Mouse (Mus musculus) MEL (cell line): ENCODE data around the gene Il6ra. TPM values are rescaled to one million over a fixed set of nuclear protein-coding genes. Genes with fewer than 3 reads are reported as not detected.

Source experiments
- DNase-seq: peaks from one replicate; pipeline ENCODE4 v3.0.0; 2011; ENCODE audit warnings: low read depth, low spot score
- H3K27ac ChIP-seq: 2 replicates; pipeline ENCODE4 v1.5.1; 2012; ENCODE audit warnings: low read depth, mild to moderate bottlenecking, control low read depth, low read length, moderate library complexity; ENCODE audit not compliant: control insufficient read depth
- H3K27me3 ChIP-seq, 2 experiments: fragments of 150-350 bp in 1 of 2; sonication (generic) in 1 of 2; 2 replicates each; pipeline ENCODE4 v1.6.1; 2012; ENCODE audit warnings: low read length in 2 of 2, mild to moderate bottlenecking in 2 of 2, improper control_type of control experiment in 1 of 2, moderate library complexity in 1 of 2; ENCODE audit not compliant: insufficient read depth in 2 of 2, control insufficient read depth in 1 of 2
- H3K36me3 ChIP-seq, 2 experiments: 2 replicates each; pipeline ENCODE4 v1.6.1; 2012 to 2014; ENCODE audit warnings: low read length in 2 of 2, improper control_type of control experiment in 1 of 2, inconsistent platforms in 1 of 2, mild to moderate bottlenecking in 1 of 2; ENCODE audit not compliant: insufficient read depth in 2 of 2, control insufficient read depth in 1 of 2
- H3K4me1 ChIP-seq, 2 experiments: fragments of 150-350 bp in 1 of 2; sonication (generic) in 1 of 2; 2 replicates each; pipeline ENCODE4 v1.6.1; 2012; ENCODE audit warnings: low read length in 2 of 2, improper control_type of control experiment in 1 of 2, mild to moderate bottlenecking in 1 of 2; ENCODE audit not compliant: insufficient read depth in 2 of 2, control insufficient read depth in 1 of 2
- H3K4me3 ChIP-seq, 2 experiments: fragments of 150-350 bp in 1 of 2; sonication (generic) in 1 of 2; 2 replicates each; pipeline ENCODE4 v1.5.1; 2012; ENCODE audit warnings: low read depth in 2 of 2, low read length in 2 of 2, mild to moderate bottlenecking in 2 of 2, moderate library complexity in 2 of 2, control low read depth in 1 of 2, improper control_type of control experiment in 1 of 2; ENCODE audit not compliant: control insufficient read depth in 1 of 2, insufficient read depth in 1 of 2
- H3K79me2 ChIP-seq: 2 replicates; pipeline ENCODE4 v1.6.1; 2012; ENCODE audit warnings: mild to moderate bottlenecking, low read length, moderate library complexity; ENCODE audit not compliant: control insufficient read depth, poor library complexity, insufficient read depth
- H3K9ac ChIP-seq: 2 replicates; pipeline ENCODE4 v1.6.1; 2012; ENCODE audit warnings: low read depth, mild to moderate bottlenecking, control low read depth, low read length, moderate library complexity; ENCODE audit not compliant: control insufficient read depth, poor library complexity, severe bottlenecking
- H3K9me3 ChIP-seq: fragments of 150-350 bp; sonication (generic); replicated peaks from 2 replicates; pipeline ENCODE4 v1.6.1; 2012; ENCODE audit warnings: mild to moderate bottlenecking, low read length, improper control_type of control experiment, moderate library complexity; ENCODE audit not compliant: insufficient read depth
- BHLHE40 ChIP-seq: IDR thresholded peaks from 2 replicates; pipeline ENCODE4 v1.6.1; 2012; ENCODE audit warnings: low read depth, mild to moderate bottlenecking, inconsistent platforms, low read length, improper control_type of control experiment, borderline replicate concordance
- CHD2 ChIP-seq: IDR thresholded peaks from 2 replicates; pipeline ENCODE4 v1.6.1; 2011; ENCODE audit warnings: low read length, improper control_type of control experiment
- ELF1 ChIP-seq: IDR thresholded peaks from 2 replicates; pipeline ENCODE4 v1.6.1; 2014; ENCODE audit warnings: low read depth, mild to moderate bottlenecking, inconsistent platforms, low read length, improper control_type of control experiment, moderate library complexity
- EP300 ChIP-seq, 2 experiments: IDR thresholded peaks; 2 replicates each; pipeline ENCODE4 v1.6.1; 2011; ENCODE audit warnings: improper control_type of control experiment in 2 of 2, low read length in 2 of 2, low read depth in 1 of 2, mild to moderate bottlenecking in 1 of 2
- HCFC1 ChIP-seq: IDR thresholded peaks from 2 replicates; pipeline ENCODE4 v1.6.1; 2012; ENCODE audit warnings: low read depth, mild to moderate bottlenecking, inconsistent platforms, low read length, improper control_type of control experiment, moderate library complexity
- KAT2A ChIP-seq: conservative IDR thresholded peaks from 2 replicates; pipeline ENCODE4 v1.6.1; 2012; ENCODE audit warnings: low read depth, low read length, improper control_type of control experiment, inconsistent platforms
- MAZ ChIP-seq: IDR thresholded peaks from 2 replicates; pipeline ENCODE4 v1.6.1; 2012; ENCODE audit warnings: low read depth, mild to moderate bottlenecking, inconsistent platforms, low read length, improper control_type of control experiment
- MXI1 ChIP-seq: IDR thresholded peaks from 2 replicates; pipeline ENCODE4 v1.6.1; 2011; ENCODE audit warnings: mild to moderate bottlenecking, low read depth, low read length, improper control_type of control experiment
- MYB ChIP-seq: IDR thresholded peaks from 2 replicates; pipeline ENCODE4 v1.6.1; 2011; ENCODE audit warnings: mild to moderate bottlenecking, low read depth, low read length, improper control_type of control experiment
- MYC ChIP-seq: IDR thresholded peaks from 2 replicates; pipeline ENCODE4 v1.6.1; 2011; ENCODE audit warnings: low read depth, mild to moderate bottlenecking, low read length, improper control_type of control experiment, moderate library complexity
- NRF1 ChIP-seq: IDR thresholded peaks from 2 replicates; pipeline ENCODE4 v1.6.1; 2014; ENCODE audit warnings: low read depth, mild to moderate bottlenecking, inconsistent platforms, low read length, improper control_type of control experiment, moderate library complexity; ENCODE audit not compliant: poor library complexity, insufficient read depth, severe bottlenecking
- POLR2AphosphoS5 ChIP-seq: IDR thresholded peaks from 2 replicates; pipeline ENCODE4 v1.6.1; 2012; ENCODE audit warnings: low read depth, borderline replicate concordance, mild to moderate bottlenecking, inconsistent platforms, low read length, moderate library complexity, mixed read lengths
- RCOR1 ChIP-seq: IDR thresholded peaks from 2 replicates; pipeline ENCODE4 v1.6.1; 2012; ENCODE audit warnings: low read depth, mild to moderate bottlenecking, inconsistent platforms, low read length, improper control_type of control experiment
- SIN3A ChIP-seq: IDR thresholded peaks from 2 replicates; pipeline ENCODE4 v1.6.1; 2012; ENCODE audit warnings: low read length, improper control_type of control experiment, inconsistent platforms
- SMC3 ChIP-seq: IDR thresholded peaks from 2 replicates; pipeline ENCODE4 v1.6.1; 2011; ENCODE audit warnings: low read depth, low read length, improper control_type of control experiment
- TBP ChIP-seq: IDR thresholded peaks from 2 replicates; pipeline ENCODE4 v1.8.0; 2011; ENCODE audit warnings: low read depth, low read length, improper control_type of control experiment
- TCF12 ChIP-seq: IDR thresholded peaks from 2 replicates; pipeline ENCODE4 v1.6.1; 2014; ENCODE audit warnings: low read depth, mild to moderate bottlenecking, inconsistent platforms, low read length, improper control_type of control experiment, moderate library complexity
- UBTF ChIP-seq: IDR thresholded peaks from 2 replicates; pipeline ENCODE4 v1.6.1; 2012; ENCODE audit warnings: low read depth, mild to moderate bottlenecking, inconsistent platforms, low read length, improper control_type of control experiment, moderate library complexity, borderline replicate concordance; ENCODE audit not compliant: insufficient read depth
- ZKSCAN1 ChIP-seq: IDR thresholded peaks from 2 replicates; pipeline ENCODE4 v1.6.1; 2012; ENCODE audit warnings: low read depth, mild to moderate bottlenecking, inconsistent platforms, low read length, improper control_type of control experiment, moderate library complexity
- ZNF384 ChIP-seq: IDR thresholded peaks from 2 replicates; pipeline ENCODE4 v1.6.1; 2012; ENCODE audit warnings: low read depth, mild to moderate bottlenecking, inconsistent platforms, low read length, improper control_type of control experiment
- polyA plus RNA-seq, 2 experiments: library from polyadenylated mRNA; stranded (reverse) in 1 of 2; unstranded in 1 of 2; fragments of >175 nt in 1 of 2; fragments of >200 nt in 1 of 2; gene quantifications; 2 replicates each; pipeline versions ENCODE4 v1.2.1 to v1.2.4; 2012; ENCODE audit warnings: low replicate concordance in 2 of 2, low read depth in 1 of 2; ENCODE audit not compliant: insufficient read length in 2 of 2, insufficient read depth in 1 of 2, missing spikeins in 1 of 2
- total RNA-seq: library from RNA; depleted of rRNA; stranded (reverse); fragments of 300-350 nt; gene quantifications from 2 replicates; pipeline ENCODE4 v1.2.3, GENCODE M21; 2012

Gene Il6ra
- total and polyA plus RNA-seq, 3 experiments, result 0.15 to 3.4 TPM; not detected in 1

DNA sequence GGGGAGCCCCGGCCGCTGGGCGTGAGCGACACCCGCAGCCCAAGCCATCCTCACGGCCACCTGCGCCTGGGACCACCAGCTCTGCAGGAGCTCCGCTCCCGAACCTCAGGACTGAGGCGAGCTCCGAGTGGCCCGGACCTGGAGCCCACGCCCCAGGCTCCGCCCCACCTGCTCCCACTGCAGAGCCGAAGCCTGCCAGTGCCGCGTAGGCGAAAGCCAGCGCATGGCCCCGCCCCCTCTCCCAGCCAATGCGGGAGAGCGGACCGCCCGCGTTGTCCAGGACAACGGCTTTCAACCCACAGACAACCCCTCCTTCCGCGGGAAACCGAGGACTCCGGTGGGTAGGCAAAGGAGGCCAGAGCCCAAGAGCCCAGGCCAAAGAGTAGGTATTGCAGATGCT, 47.5 kb upstream of the Il6ra start:
- Histone ChIP-seq H3K79me2 (peaks cover 14% of the 10 kb centered on the region), H3K27me3 (no peaks in the 10 kb centered on the region), H3K4me3 (no peak overlapping the region), H3K4me1 (peaks cover 8 to 23% of the 10 kb centered on the region in 2 experiments), H3K36me3 (peaks cover 1 to 13% of the 10 kb centered on the region in 2 experiments; a peak in 3 of 4 replicates), H3K9ac (no peak overlapping the region), H3K9me3 (no peaks in the 10 kb centered on the region), H3K27ac (no peak overlapping the region)
- TF ChIP-seq BHLHE40 (no peak), TBP (no peak)
- no peak for DNase-seq

DNA sequence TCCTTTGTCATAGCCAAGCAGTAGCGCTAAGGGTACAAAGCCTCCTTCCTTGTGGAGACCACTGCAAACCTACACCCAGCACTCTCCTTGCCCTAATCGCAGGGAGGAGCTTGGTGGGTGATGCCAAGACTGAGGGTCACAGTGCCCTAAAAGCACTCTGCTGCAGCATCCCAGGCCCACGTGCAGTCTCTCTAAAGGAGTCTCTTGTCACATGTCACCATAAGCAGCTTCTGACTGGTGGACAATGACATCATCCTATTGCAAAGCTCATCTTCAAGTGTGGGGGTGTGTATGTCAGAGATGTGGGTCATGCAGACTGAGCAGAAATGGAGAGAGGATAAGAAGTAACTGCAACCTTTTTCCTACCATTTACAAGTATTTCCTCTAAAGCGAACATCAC, 46.4 kb upstream of the Il6ra start:
- H3K4me1 ChIP-seq, result peaks cover 8 to 20% of the 10 kb centered on the region in 2 experiments
- TF ChIP-seq ZNF384, result no peak
- TF ChIP-seq MXI1, result no peak
- TF ChIP-seq POLR2AphosphoS5, result no peak
- TF ChIP-seq SMC3, result no peak
- TF ChIP-seq NRF1, result no peak
- no peak for TF ChIP-seq TCF12
- no peak for TF ChIP-seq RCOR1
- no peak for TF ChIP-seq ZKSCAN1
- TF ChIP-seq KAT2A, result no peak
- TF ChIP-seq MYC, result no peak
- TF ChIP-seq ELF1, result no peak
- TF ChIP-seq HCFC1, result no peak
- no peaks in the 10 kb centered on the region for H3K9me3 ChIP-seq
- no peak overlapping the region for H3K4me3 ChIP-seq
- no peak overlapping the region for H3K9ac ChIP-seq
- H3K79me2 ChIP-seq, result peaks cover 14% of the 10 kb centered on the region
- H3K36me3 ChIP-seq, result peaks cover 2 to 13% of the 10 kb centered on the region in 2 experiments; a peak in 3 of 4 replicates
- H3K27me3 ChIP-seq, result no peaks in the 10 kb centered on the region
- no peak overlapping the region for H3K27ac ChIP-seq
- DNase-seq, result no peak

DNA sequence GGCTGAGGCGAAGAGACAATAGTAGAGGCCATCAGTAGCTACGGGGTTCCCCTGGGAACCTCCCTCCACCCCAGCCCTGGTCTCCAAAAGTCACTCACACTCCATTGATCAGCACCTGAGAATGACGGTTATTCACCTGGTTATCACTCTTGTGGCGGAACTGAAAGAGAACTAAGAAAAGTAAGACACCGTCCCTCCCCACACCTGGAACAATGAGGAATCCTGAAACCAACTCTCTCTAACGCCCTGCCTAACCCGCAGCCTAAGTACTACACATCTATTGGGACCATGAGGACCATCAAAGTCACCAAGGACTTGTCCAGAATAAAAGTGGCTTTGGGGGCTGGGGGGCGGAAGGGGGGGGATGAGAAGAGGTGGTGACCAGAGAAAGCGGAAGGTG, 44.9 kb upstream of the Il6ra start:
- Histone ChIP-seq H3K36me3 (peaks cover 2 to 13% of the 10 kb centered on the region in 2 experiments; a peak in 3 of 4 replicates), H3K27ac (no peak overlapping the region), H3K79me2 (peaks cover 5% of the 10 kb centered on the region), H3K9ac (no peak overlapping the region), H3K27me3 (no peaks in the 10 kb centered on the region), H3K4me3 (no peak overlapping the region), H3K9me3 (no peaks in the 10 kb centered on the region), H3K4me1 (peaks cover 8 to 20% of the 10 kb centered on the region in 2 experiments)
- DNase-seq, result no peak
- no peak for TF ChIP-seq CHD2
- no peak for TF ChIP-seq SIN3A
- no peak for TF ChIP-seq EP300 (IDR thresholded peaks at IDR 0.05; ENCODE audit: low read depth in 1 of 2, low read length in 2 of 2)
- no peak for TF ChIP-seq MAZ
- no peak for TF ChIP-seq UBTF
- no peak for TF ChIP-seq MYB
